Mouse (Mus musculus): ENCODE measurements around the gene Oard1. TPM values are rescaled to one million over a fixed set of nuclear protein-coding genes. Genes with fewer than 3 reads are reported as not detected.
A peak's percentile ranks its signal among the peaks of the same experiment; 100 is the strongest.

The Oard1 gene
- polyA plus RNA-seq, 1 experiment from 2014 or later, result 73.6 TPM

DNA sequence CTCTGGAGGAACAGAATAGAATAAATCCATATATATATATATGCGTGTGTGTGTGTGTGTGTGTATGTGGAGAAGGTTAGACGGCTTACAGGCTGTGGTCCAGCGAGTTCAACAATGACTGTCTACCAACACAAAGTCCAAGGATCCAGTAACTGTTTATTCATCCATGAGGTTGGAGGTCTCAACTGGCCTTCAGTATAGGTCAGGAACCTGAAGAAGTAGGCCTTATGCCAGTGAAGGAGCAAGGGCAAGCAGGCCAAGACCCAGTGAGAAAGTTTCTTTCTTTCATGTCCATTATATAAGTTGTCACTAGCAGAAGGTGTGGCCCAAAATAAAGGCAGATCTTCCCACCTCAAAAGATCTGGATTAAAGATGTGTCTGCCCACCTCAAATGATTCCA is 7.1 kb upstream of the Oard1 start:
- H3K27me3 ChIP-seq (replicated peaks; ENCODE audit: control insufficient read depth, insufficient read depth, low read length), result no peaks in the 10 kb centered on the region
- H3K4me1 ChIP-seq (ENCODE audit: control insufficient read depth, insufficient read depth, low read length), result peaks cover 8% of the 10 kb centered on the region
- H3K27ac ChIP-seq (ENCODE audit: low read depth, low read length), result no peak overlapping the region
- no peak overlapping the region for H3K4me3 ChIP-seq (ENCODE audit: low read depth, low read length)
- DNase-seq (ENCODE audit: low spot score) (no peak), ATAC-seq (no peak)
- WGBS, result 94% methylated on average over 3 of the region's 3 CpGs
- H3K36me3 ChIP-seq (ENCODE audit: control insufficient read depth, insufficient read depth, low read length), result peaks cover 28% of the 10 kb centered on the region
- H3K4me2 ChIP-seq (ENCODE audit: low read length), result no peak overlapping the region
- no peaks in the 10 kb centered on the region for H3K9me3 ChIP-seq (replicated peaks; ENCODE audit: control insufficient read depth, low read length)
- no peak overlapping the region for H3K9ac ChIP-seq (ENCODE audit: low read length)

DNA sequence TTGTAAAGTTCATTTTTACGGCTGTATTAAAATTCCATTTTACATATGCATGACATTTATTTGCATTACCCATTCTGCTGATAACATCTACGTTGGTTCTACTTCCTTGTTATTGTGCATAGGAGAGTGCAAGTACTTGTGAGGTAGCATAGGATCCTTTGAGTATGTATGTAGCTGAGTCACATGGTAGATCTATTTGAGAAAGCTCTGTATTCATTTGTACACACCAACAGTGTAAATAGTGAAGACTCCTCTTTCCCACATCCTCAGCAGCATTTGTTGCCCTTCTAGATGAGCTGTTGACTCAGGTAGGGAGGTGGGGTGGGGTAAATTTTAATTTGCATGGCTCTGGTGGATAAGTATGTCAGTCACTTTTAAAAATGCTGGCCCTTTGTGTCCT is 6.0 kb upstream of the Oard1 start:
- 89% methylated on average over 2 of the region's 2 CpGs for WGBS
- ATAC-seq (no peak), DNase-seq (ENCODE audit: low spot score) (no peak)
- Histone ChIP-seq H3K9me3 (replicated peaks; ENCODE audit: control insufficient read depth, low read length) (no peaks in the 10 kb centered on the region), H3K9ac (ENCODE audit: low read length) (no peak overlapping the region), H3K27me3 (replicated peaks; ENCODE audit: control insufficient read depth, insufficient read depth, low read length) (no peaks in the 10 kb centered on the region), H3K4me1 (ENCODE audit: control insufficient read depth, insufficient read depth, low read length) (peaks cover 13% of the 10 kb centered on the region), H3K4me2 (ENCODE audit: low read length) (no peak overlapping the region), H3K4me3 (ENCODE audit: low read depth, low read length) (no peak overlapping the region), H3K36me3 (ENCODE audit: control insufficient read depth, insufficient read depth, low read length) (peaks cover 19% of the 10 kb centered on the region), H3K27ac (ENCODE audit: low read depth, low read length) (no peak overlapping the region)

DNA sequence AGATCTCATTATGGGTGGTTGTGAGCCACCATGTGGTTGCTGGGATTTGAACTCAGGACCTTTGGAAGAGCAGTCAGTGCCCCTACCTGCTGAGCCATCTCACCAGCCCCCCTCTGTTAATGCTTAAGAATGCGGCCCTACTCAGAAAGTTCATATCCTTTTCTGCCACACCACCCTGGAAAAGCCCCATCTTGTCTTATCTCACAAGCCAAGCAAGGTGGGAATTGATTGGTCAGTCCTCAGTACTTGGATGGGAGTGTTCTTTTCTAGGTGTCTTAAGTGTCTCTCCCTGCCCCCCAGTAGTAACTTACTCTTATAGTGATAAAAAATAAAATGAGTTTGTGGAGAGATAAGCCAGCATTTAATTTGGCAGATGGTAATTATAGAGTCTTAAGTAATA is 5.1 kb upstream of the Oard1 start:
- Histone ChIP-seq H3K27ac (ENCODE audit: low read depth, low read length) (no peak overlapping the region), H3K9ac (ENCODE audit: low read length) (no peak overlapping the region), H3K4me2 (ENCODE audit: low read length) (no peak overlapping the region), H3K36me3 (ENCODE audit: control insufficient read depth, insufficient read depth, low read length) (peaks cover 10% of the 10 kb centered on the region), H3K27me3 (replicated peaks; ENCODE audit: control insufficient read depth, insufficient read depth, low read length) (no peaks in the 10 kb centered on the region), H3K4me1 (ENCODE audit: control insufficient read depth, insufficient read depth, low read length) (peaks cover 13% of the 10 kb centered on the region), H3K9me3 (replicated peaks; ENCODE audit: control insufficient read depth, low read length) (no peaks in the 10 kb centered on the region), H3K4me3 (ENCODE audit: low read depth, low read length) (no peak overlapping the region)
- ATAC-seq, result no peak
- no peak for DNase-seq (ENCODE audit: low spot score)
- 83% methylated on average over 1 of the region's 1 CpGs for WGBS

DNA sequence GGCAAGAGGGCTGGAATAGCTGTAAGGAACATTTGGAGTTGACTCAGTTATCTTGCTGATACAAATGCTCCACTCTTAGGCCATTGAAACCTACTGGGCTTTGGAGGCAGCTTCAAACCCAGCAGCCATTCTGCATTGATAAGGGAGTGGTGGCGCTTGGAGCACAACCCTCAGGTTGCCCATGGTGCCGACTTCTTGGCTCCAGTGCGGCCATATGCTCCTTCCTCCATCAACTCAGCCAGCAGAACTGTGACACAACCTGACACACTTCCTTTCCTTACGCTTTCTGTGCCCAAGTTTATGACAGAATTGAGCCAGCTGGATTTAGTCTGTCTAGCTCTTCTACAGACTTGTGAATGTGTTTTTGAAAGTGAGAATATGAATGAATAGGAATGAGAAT is 2.7 kb upstream of the Oard1 start:
- WGBS, result 79% methylated on average over 4 of the region's 4 CpGs
- H3K4me2 ChIP-seq (ENCODE audit: low read length), result peak overlapping the region; percentile 89
- peaks cover 20% of the 10 kb centered on the region for H3K4me1 ChIP-seq (ENCODE audit: control insufficient read depth, insufficient read depth, low read length)
- 0 out of 2 replicates have a peak, but pooled peaks cover 4% of the 10 kb centered on the region for H3K36me3 ChIP-seq (ENCODE audit: control insufficient read depth, insufficient read depth, low read length)
- peak overlapping the region; percentile 87; the same call in 1 of the 2 replicates for H3K4me3 ChIP-seq (ENCODE audit: low read depth, low read length)
- H3K27me3 ChIP-seq (replicated peaks; ENCODE audit: control insufficient read depth, insufficient read depth, low read length), result no peaks in the 10 kb centered on the region
- H3K27ac ChIP-seq (ENCODE audit: low read depth, low read length), result 0 out of 2 replicates have a peak overlapping the region, but pooled peaks have one; percentile 11
- peak overlapping the region; percentile 99; the same call in 1 of the 2 replicates for H3K9ac ChIP-seq (ENCODE audit: low read length)
- peak; percentile 10 for DNase-seq (ENCODE audit: low spot score)
- no peak for ATAC-seq
- H3K9me3 ChIP-seq (replicated peaks; ENCODE audit: control insufficient read depth, low read length), result no peaks in the 10 kb centered on the region

GRCm38 (mm10) chr17:48407910-48408525 is 1.8 kb upstream of the Oard1 start:
- H3K36me3 ChIP-seq (ENCODE audit: control insufficient read depth, insufficient read depth, low read length), result 0 out of 2 replicates have a peak, but pooled peaks cover 9% of the 10 kb centered on the region
- peak overlapping the region; percentile 87 for H3K4me3 ChIP-seq (ENCODE audit: low read depth, low read length)
- H3K27ac ChIP-seq (ENCODE audit: low read depth, low read length), result peak overlapping the region; percentile 100
- WGBS, result 6% methylated on average over 8 of the region's 8 CpGs
- DNase-seq (ENCODE audit: low spot score) (no peak), ATAC-seq (no peak)
- peak overlapping the region; percentile 99 for H3K9ac ChIP-seq (ENCODE audit: low read length)
- peaks cover 20% of the 10 kb centered on the region for H3K4me1 ChIP-seq (ENCODE audit: control insufficient read depth, insufficient read depth, low read length)
- H3K4me2 ChIP-seq (ENCODE audit: low read length), result peak overlapping the region; percentile 89
- no peaks in the 10 kb centered on the region for H3K27me3 ChIP-seq (replicated peaks; ENCODE audit: control insufficient read depth, insufficient read depth, low read length)
- no peaks in the 10 kb centered on the region for H3K9me3 ChIP-seq (replicated peaks; ENCODE audit: control insufficient read depth, low read length)

- WGBS, result under 1% methylated on average over 45 of the region's 47 CpGs
- peak; percentile 78 for DNase-seq (ENCODE audit: low spot score)
- Histone ChIP-seq H3K4me1 (ENCODE audit: control insufficient read depth, insufficient read depth, low read length) (peaks cover 20% of the 10 kb centered on the region), H3K4me2 (ENCODE audit: low read length) (peak overlapping the region; percentile 89), H3K9ac (ENCODE audit: low read length) (peak overlapping the region; percentile 99), H3K4me3 (ENCODE audit: low read depth, low read length) (peak overlapping the region; percentile 87), H3K27me3 (replicated peaks; ENCODE audit: control insufficient read depth, insufficient read depth, low read length) (no peaks in the 10 kb centered on the region), H3K9me3 (replicated peaks; ENCODE audit: control insufficient read depth, low read length) (no peaks in the 10 kb centered on the region), H3K27ac (ENCODE audit: low read depth, low read length) (peak overlapping the region; percentile 100), H3K36me3 (ENCODE audit: control insufficient read depth, insufficient read depth, low read length) (0 out of 2 replicates have a peak, but pooled peaks cover 9% of the 10 kb centered on the region)
- ATAC-seq, result peak; percentile 27
These were observed 1.1 kb upstream of the Oard1 start for GRCm38 (mm10) chr17:48408526-48409291.

DNA sequence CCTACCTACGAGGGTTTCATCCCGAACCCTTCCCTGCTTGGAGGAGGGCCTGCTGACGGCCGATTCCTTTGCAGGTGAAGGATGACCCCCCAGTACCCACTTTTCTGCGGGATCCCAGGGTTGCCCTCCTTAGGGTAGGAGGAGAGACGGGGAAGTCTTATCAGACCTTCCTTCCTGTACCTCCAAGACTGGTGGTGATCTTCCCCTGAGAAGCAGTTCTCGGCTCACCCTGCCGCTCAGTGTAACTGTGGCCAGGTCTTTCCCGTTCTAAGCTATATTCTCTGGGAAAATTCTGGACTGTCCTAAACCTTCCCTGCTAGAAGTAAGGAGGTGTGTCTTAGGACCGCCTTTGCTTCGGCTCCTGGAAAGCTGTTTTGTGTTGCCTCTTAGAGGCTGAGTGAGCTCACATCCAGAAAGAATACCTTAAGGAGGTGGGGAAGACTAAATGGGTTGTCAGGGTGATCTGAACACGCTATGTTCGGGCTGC is 528 bp downstream of the Oard1 start:
- 0 out of 2 replicates have a peak, but pooled peaks have one; percentile 0 for ATAC-seq
- Histone ChIP-seq H3K36me3 (ENCODE audit: control insufficient read depth, insufficient read depth, low read length) (peaks cover 22% of the 10 kb centered on the region), H3K9ac (ENCODE audit: low read length) (peak overlapping the region; percentile 75), H3K4me3 (ENCODE audit: low read depth, low read length) (peak overlapping the region; percentile 60), H3K27me3 (replicated peaks; ENCODE audit: control insufficient read depth, insufficient read depth, low read length) (no peaks in the 10 kb centered on the region), H3K4me2 (ENCODE audit: low read length) (peak overlapping the region; percentile 67), H3K4me1 (ENCODE audit: control insufficient read depth, insufficient read depth, low read length) (peaks cover 20% of the 10 kb centered on the region), H3K9me3 (replicated peaks; ENCODE audit: control insufficient read depth, low read length) (no peaks in the 10 kb centered on the region), H3K27ac (ENCODE audit: low read depth, low read length) (peak overlapping the region; percentile 96)
- under 1% methylated on average over 13 of the region's 13 CpGs for WGBS
- peak; percentile 54 for DNase-seq (ENCODE audit: low spot score)

- peak overlapping the region; percentile 67 for H3K4me2 ChIP-seq (ENCODE audit: low read length)
- H3K4me1 ChIP-seq (ENCODE audit: control insufficient read depth, insufficient read depth, low read length), result peaks cover 20% of the 10 kb centered on the region
- H3K9ac ChIP-seq (ENCODE audit: low read length), result peak overlapping the region; percentile 75
- peaks cover 31% of the 10 kb centered on the region for H3K36me3 ChIP-seq (ENCODE audit: control insufficient read depth, insufficient read depth, low read length)
- DNase-seq (ENCODE audit: low spot score) (no peak), ATAC-seq (no peak)
- no peak overlapping the region for H3K27ac ChIP-seq (ENCODE audit: low read depth, low read length)
- 42% methylated on average over 8 of the region's 8 CpGs for WGBS
- H3K27me3 ChIP-seq (replicated peaks; ENCODE audit: control insufficient read depth, insufficient read depth, low read length), result no peaks in the 10 kb centered on the region
- peak overlapping the region; percentile 60 for H3K4me3 ChIP-seq (ENCODE audit: low read depth, low read length)
- no peaks in the 10 kb centered on the region for H3K9me3 ChIP-seq (replicated peaks; ENCODE audit: control insufficient read depth, low read length)
These were observed 1.4 kb downstream of the Oard1 start for GRCm38 (mm10) chr17:48411241-48411640.

- Histone ChIP-seq H3K4me3 (ENCODE audit: low read depth, low read length) (no peak overlapping the region), H3K36me3 (ENCODE audit: control insufficient read depth, insufficient read depth, low read length) (peaks cover 48% of the 10 kb centered on the region), H3K9me3 (replicated peaks; ENCODE audit: control insufficient read depth, low read length) (no peaks in the 10 kb centered on the region), H3K9ac (ENCODE audit: low read length) (no peak overlapping the region), H3K4me2 (ENCODE audit: low read length) (no peak overlapping the region), H3K27me3 (replicated peaks; ENCODE audit: control insufficient read depth, insufficient read depth, low read length) (no peaks in the 10 kb centered on the region), H3K4me1 (ENCODE audit: control insufficient read depth, insufficient read depth, low read length) (peaks cover 7% of the 10 kb centered on the region), H3K27ac (ENCODE audit: low read depth, low read length) (no peak overlapping the region)
- DNase-seq (ENCODE audit: low spot score) (no peak), ATAC-seq (no peak)
- WGBS, result 83% methylated on average over 7 of the region's 7 CpGs
These were observed 6.2 kb downstream of the Oard1 start for GRCm38 (mm10) chr17:48416011-48416410.
